Mouse (Mus musculus): Measurements from ENCODE around the gene Pcare. TPM values are rescaled to one million over a fixed set of nuclear protein-coding genes. Genes with fewer than 3 reads are reported as not detected.

Gene Pcare
- 0.04 TPM in 1 of 2 replicates, not detected in the other for polyA plus RNA-seq (2015; fragmentation: Nextera tagmentation; extraction: Ambion mirVana)

DNA sequence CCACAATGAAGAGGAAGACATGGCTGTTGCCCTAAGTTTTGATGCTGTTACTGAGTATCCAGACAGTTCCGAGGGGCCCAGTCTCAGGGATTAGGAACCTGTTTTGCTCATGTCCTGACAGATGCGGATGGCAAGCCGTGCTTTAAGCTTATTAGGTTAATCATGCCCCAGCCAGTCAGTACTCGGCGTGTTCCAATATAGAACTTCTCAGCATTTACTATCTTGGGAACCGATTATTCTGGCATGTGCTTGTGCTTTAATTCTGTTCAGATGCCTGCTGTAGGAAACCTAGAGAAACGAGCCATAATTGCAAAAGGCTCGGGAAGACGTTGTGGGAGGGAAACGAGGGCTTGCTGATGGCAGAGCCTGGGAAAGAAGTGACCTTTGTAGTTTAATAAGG lies at the start of gene Pcare:
Gene Pcare (minus strand): TSS at position 64 of the 400 bp plus-strand sequence.
- no peak for ATAC-seq (ENCODE audit: low FRiP score, low TSS enrichment)
- H3K27me3 ChIP-seq (ENCODE audit: insufficient read depth, low read length): no peaks in the 10 kb centered on the region
- H3K4me2 ChIP-seq (replicated peaks; ENCODE audit: low read depth, low read length): no peak within 1 kb of the TSS
- no peak within 1 kb of the TSS for H3K27ac ChIP-seq (ENCODE audit: low read length)
- H3K9me3 ChIP-seq (ENCODE audit: low read length): no peaks in the 10 kb centered on the region
- 64% methylated on average over 10 of the region's 10 CpGs for WGBS
- H3K9ac ChIP-seq (replicated peaks; ENCODE audit: low read length): no peak within 1 kb of the TSS
- H3K36me3 ChIP-seq (ENCODE audit: insufficient read depth, low read length): no peaks in the 10 kb centered on the region
- peaks cover 2% of the 10 kb centered on the region; the same call in 1 of the 2 replicates for H3K4me1 ChIP-seq (ENCODE audit: insufficient read depth, low read length)
- no peak within 1 kb of the TSS for H3K4me3 ChIP-seq (ENCODE audit: low read length)

DNA sequence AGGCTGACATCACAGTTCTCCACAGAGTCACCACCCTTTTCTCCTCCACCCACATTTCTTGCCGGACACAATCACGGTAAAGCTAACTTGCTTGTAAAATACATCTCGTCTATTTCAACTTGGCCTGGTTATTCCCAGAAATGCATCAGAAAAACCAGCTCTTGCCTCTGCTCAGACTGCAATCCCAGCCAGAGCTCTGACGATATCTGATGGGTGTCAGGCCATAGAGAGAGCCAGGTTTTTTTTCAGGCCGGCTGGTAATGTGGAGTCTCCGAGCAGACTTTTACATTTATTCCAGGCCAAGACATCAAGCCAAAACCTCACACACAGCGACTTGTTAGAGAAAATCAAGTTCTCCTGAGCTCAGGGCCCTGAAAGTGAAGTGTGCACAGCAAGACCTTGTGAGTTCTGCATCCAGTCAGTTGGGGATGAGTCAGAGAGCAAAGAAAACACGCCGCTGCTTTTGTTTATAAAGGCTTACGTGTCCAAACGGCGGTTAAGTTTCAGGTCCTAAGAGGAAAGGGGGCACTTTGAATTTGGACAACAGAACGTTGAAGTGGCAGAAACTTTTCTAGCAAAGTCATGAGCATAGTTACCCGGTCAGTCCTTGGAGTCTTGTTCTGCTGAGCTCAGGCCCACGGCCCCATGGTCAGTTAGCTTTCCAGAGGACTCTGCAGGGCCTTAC lies 43.0 kb upstream of the Pcare start:
- Histone ChIP-seq H3K4me3 (ENCODE audit: low read length) (no peak overlapping the region), H3K9me3 (ENCODE audit: low read length) (no peaks in the 10 kb centered on the region), H3K4me2 (replicated peaks; ENCODE audit: low read depth, low read length) (no peak overlapping the region), H3K27me3 (ENCODE audit: insufficient read depth, low read length) (no peaks in the 10 kb centered on the region), H3K27ac (ENCODE audit: low read length) (no peak overlapping the region), H3K9ac (replicated peaks; ENCODE audit: low read length) (no peak overlapping the region), H3K4me1 (ENCODE audit: insufficient read depth, low read length) (no peaks in the 10 kb centered on the region), H3K36me3 (ENCODE audit: insufficient read depth, low read length) (peaks cover 9% of the 10 kb centered on the region)
- no peak for ATAC-seq (ENCODE audit: low FRiP score, low TSS enrichment)
- 46% methylated on average over 15 of the region's 15 CpGs for WGBS

DNA sequence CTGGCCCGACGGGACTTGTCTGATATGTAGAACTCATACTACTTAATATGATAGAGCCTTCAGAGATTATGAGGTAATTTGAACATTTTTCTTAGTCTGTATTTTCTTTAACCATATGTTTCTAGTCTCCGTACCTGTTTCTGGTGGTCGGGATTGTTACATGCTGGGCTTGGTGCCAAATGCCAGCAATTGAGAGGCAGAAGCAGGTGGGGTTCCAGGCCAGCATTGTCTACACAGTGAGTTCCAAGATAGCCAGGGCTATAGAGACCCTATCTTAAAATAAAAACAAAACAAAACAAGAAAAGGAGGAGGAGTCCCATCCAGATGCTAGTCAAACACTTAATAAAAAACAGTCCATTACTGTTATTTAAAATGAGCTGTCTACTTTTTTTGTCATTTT lies 38.9 kb upstream of the Pcare start:
- peaks cover 13% of the 10 kb centered on the region for H3K36me3 ChIP-seq (ENCODE audit: insufficient read depth, low read length)
- H3K4me2 ChIP-seq (replicated peaks; ENCODE audit: low read depth, low read length): no peak overlapping the region
- no peak for ATAC-seq (ENCODE audit: low FRiP score, low TSS enrichment)
- WGBS: 81% methylated on average over 4 of the region's 4 CpGs
- no peak overlapping the region for H3K4me3 ChIP-seq (ENCODE audit: low read length)
- no peaks in the 10 kb centered on the region for H3K27me3 ChIP-seq (ENCODE audit: insufficient read depth, low read length)
- no peak overlapping the region for H3K27ac ChIP-seq (ENCODE audit: low read length)
- H3K9me3 ChIP-seq (ENCODE audit: low read length): no peaks in the 10 kb centered on the region
- no peaks in the 10 kb centered on the region for H3K4me1 ChIP-seq (ENCODE audit: insufficient read depth, low read length)
- H3K9ac ChIP-seq (replicated peaks; ENCODE audit: low read length): no peak overlapping the region

DNA sequence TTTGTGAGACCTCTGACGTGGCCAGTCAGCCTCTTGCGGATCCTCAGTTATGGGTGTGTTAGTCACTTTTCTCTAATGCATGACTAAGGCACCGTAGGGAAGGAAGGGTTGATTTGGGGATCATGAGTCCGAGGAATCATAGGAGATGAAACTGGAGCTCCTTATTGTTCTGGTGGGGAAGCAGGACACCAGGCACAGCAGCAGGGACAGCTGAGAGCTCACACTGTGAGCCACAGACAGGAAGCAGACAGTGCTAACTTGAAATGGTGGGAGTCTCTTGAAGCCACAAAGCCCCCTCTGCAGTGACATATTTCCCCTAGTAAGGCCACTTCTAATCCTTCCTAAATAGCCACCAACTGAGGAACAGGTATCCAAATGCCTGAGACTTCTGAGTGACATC lies 38.4 kb upstream of the Pcare start:
- Histone ChIP-seq H3K27ac (ENCODE audit: low read length) (no peak overlapping the region), H3K4me1 (ENCODE audit: insufficient read depth, low read length) (no peaks in the 10 kb centered on the region), H3K27me3 (ENCODE audit: insufficient read depth, low read length) (no peaks in the 10 kb centered on the region), H3K4me2 (replicated peaks; ENCODE audit: low read depth, low read length) (no peak overlapping the region), H3K9me3 (ENCODE audit: low read length) (no peaks in the 10 kb centered on the region), H3K36me3 (ENCODE audit: insufficient read depth, low read length) (peaks cover 13% of the 10 kb centered on the region), H3K9ac (replicated peaks; ENCODE audit: low read length) (no peak overlapping the region), H3K4me3 (ENCODE audit: low read length) (no peak overlapping the region)
- WGBS: 86% methylated on average over 4 of the region's 4 CpGs
- ATAC-seq (ENCODE audit: low FRiP score, low TSS enrichment): no peak

DNA sequence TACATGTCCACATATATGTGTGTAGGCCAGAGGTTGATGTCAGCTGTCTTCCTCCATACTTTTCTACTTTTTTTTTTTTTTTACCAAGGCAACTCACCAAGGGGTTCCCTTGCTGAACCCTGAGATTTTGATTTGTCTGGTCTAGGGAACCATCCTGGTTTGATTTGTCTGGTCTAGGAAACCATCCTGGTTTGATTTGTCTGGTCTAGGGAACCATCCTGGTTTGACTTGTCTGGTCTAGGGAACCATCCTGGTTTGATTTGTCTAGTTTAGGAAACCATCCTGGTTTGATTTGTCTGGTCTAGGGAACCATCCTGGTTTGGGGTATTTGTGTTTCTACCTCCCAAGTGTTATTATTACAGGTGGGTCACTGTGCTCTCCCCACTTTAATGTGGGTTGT lies 33.8 kb upstream of the Pcare start:
- Histone ChIP-seq H3K9me3 (ENCODE audit: low read length) (no peaks in the 10 kb centered on the region), H3K27ac (ENCODE audit: low read length) (no peak overlapping the region), H3K4me2 (replicated peaks; ENCODE audit: low read depth, low read length) (no peak overlapping the region), H3K9ac (replicated peaks; ENCODE audit: low read length) (no peak overlapping the region), H3K4me3 (ENCODE audit: low read length) (no peak overlapping the region), H3K4me1 (ENCODE audit: insufficient read depth, low read length) (no peaks in the 10 kb centered on the region), H3K27me3 (ENCODE audit: insufficient read depth, low read length) (0 out of 2 replicates have a peak, but pooled peaks cover 13% of the 10 kb centered on the region), H3K36me3 (ENCODE audit: insufficient read depth, low read length) (0 out of 2 replicates have a peak, but pooled peaks cover 9% of the 10 kb centered on the region)
- ATAC-seq (ENCODE audit: low FRiP score, low TSS enrichment): no peak

DNA sequence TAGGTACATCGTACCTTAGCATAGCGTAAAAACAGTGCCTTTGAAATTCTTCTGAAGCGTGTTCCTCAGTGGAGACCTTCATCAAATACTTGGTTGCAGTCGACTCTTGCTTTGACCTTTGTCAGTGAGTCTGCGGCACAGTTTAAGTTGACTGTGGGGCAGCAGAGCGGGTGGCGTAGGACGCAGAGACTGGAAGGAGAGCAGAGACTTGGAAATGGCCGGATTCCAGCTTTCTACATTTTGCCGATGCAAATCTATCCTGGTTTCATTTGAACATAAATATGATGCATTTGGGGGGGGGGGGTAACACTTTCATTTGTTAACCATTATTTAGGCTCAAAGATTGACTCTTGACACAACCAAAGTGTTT lies 30.7 kb upstream of the Pcare start:
- Histone ChIP-seq H3K4me1 (ENCODE audit: insufficient read depth, low read length) (no peaks in the 10 kb centered on the region), H3K4me3 (ENCODE audit: low read length) (peak overlapping the region; percentile 67), H3K4me2 (replicated peaks; ENCODE audit: low read depth, low read length) (peak overlapping the region; percentile 83), H3K9me3 (ENCODE audit: low read length) (peaks cover 4% of the 10 kb centered on the region), H3K27ac (ENCODE audit: low read length) (no peak overlapping the region), H3K9ac (replicated peaks; ENCODE audit: low read length) (peak overlapping the region; percentile 81), H3K36me3 (ENCODE audit: insufficient read depth, low read length) (0 out of 2 replicates have a peak, but pooled peaks cover 4% of the 10 kb centered on the region), H3K27me3 (ENCODE audit: insufficient read depth, low read length) (0 out of 2 replicates have a peak, but pooled peaks cover 19% of the 10 kb centered on the region)
- ATAC-seq (ENCODE audit: low FRiP score, low TSS enrichment): no peak
- WGBS: 7% methylated on average over 10 of the region's 10 CpGs

DNA sequence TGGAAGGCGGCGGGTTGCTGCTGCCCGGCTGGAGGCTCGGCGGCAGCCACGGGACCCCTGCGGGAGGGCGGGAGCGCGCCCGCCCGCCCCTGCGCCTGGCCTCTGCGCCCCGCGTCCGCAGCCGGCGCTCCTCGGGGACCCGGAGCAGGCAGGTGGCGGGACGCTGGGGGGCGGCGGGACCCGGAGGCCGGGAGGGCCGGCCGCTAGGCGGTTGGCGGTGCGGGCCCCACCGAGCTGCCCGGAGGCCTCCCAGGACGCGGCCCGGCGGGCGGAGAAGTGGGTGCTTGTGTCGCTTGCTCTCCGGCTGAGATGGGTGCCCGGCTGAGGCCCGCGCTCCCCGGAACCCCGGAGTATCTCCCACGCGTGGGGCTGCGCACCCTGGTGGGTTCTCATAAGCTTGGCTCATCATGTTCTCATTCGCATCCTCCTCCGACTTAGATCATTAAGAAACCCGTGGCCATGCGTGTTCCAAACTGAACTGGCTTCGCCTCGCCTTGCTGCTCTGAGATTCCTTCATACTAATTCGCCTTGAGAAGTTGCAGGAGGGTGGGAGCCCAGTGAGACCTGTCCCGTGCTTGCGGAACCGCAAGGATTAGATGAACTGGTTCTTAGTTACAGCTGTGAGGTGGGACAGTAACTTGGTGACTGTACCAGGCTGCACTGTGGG lies 30.1 kb upstream of the Pcare start:
- peak; percentile 72 for ATAC-seq (ENCODE audit: low FRiP score, low TSS enrichment)
- no peak overlapping the region for H3K27ac ChIP-seq (ENCODE audit: low read length)
- under 1% methylated on average over 44 of the region's 59 CpGs for WGBS
- H3K4me2 ChIP-seq (replicated peaks; ENCODE audit: low read depth, low read length): peak overlapping the region; percentile 83
- 0 out of 2 replicates have a peak, but pooled peaks cover 3% of the 10 kb centered on the region for H3K36me3 ChIP-seq (ENCODE audit: insufficient read depth, low read length)
- peaks cover 4% of the 10 kb centered on the region for H3K9me3 ChIP-seq (ENCODE audit: low read length)
- H3K27me3 ChIP-seq (ENCODE audit: insufficient read depth, low read length): 0 out of 2 replicates have a peak, but pooled peaks cover 19% of the 10 kb centered on the region
- peak overlapping the region; percentile 67 for H3K4me3 ChIP-seq (ENCODE audit: low read length)
- H3K9ac ChIP-seq (replicated peaks; ENCODE audit: low read length): peak overlapping the region; percentile 81
- no peaks in the 10 kb centered on the region for H3K4me1 ChIP-seq (ENCODE audit: insufficient read depth, low read length)

- Histone ChIP-seq H3K4me1 (ENCODE audit: insufficient read depth, low read length) (no peaks in the 10 kb centered on the region), H3K4me3 (ENCODE audit: low read length) (peak overlapping the region; percentile 67), H3K36me3 (ENCODE audit: insufficient read depth, low read length) (no peaks in the 10 kb centered on the region), H3K27me3 (ENCODE audit: insufficient read depth, low read length) (0 out of 2 replicates have a peak, but pooled peaks cover 19% of the 10 kb centered on the region), H3K4me2 (replicated peaks; ENCODE audit: low read depth, low read length) (peak overlapping the region; percentile 83), H3K27ac (ENCODE audit: low read length) (no peak overlapping the region), H3K9me3 (ENCODE audit: low read length) (peaks cover 4% of the 10 kb centered on the region), H3K9ac (replicated peaks; ENCODE audit: low read length) (peak overlapping the region; percentile 81)
- under 1% methylated on average over 23 of the region's 29 CpGs for WGBS
- ATAC-seq (ENCODE audit: low FRiP score, low TSS enrichment): peak; percentile 91
Observed at GRCm38 (mm10) chr17:71782242-71782698, 29.6 kb upstream of the Pcare start.

DNA sequence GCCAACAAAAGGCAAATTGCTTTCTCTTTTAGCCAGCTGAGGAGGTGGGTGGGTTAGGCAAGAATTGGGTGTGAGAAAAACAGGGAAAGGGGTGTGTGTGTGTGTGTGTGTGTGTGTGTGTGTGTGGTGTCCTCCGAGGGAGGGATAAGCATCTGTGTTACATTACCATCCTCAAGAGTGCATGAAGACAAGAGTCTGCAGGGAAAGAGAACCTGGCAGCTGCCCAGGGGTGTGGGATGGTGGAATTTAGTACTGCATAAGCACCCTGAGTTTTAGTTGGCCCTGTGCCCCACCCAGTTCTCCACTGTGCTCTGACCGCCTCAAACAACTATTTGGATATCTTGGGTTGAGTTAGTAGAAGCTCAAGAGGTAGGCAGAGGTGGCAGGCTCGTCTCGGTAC lies 28.3 kb upstream of the Pcare start:
- H3K36me3 ChIP-seq (ENCODE audit: insufficient read depth, low read length): no peaks in the 10 kb centered on the region
- H3K9ac ChIP-seq (replicated peaks; ENCODE audit: low read length): no peak overlapping the region
- H3K27ac ChIP-seq (ENCODE audit: low read length): no peak overlapping the region
- WGBS: 79% methylated on average over 4 of the region's 4 CpGs
- no peak for ATAC-seq (ENCODE audit: low FRiP score, low TSS enrichment)
- no peak overlapping the region for H3K4me3 ChIP-seq (ENCODE audit: low read length)
- H3K27me3 ChIP-seq (ENCODE audit: insufficient read depth, low read length): 0 out of 2 replicates have a peak, but pooled peaks cover 19% of the 10 kb centered on the region
- H3K4me2 ChIP-seq (replicated peaks; ENCODE audit: low read depth, low read length): no peak overlapping the region
- H3K4me1 ChIP-seq (ENCODE audit: insufficient read depth, low read length): no peaks in the 10 kb centered on the region
- H3K9me3 ChIP-seq (ENCODE audit: low read length): peaks cover 4% of the 10 kb centered on the region

DNA sequence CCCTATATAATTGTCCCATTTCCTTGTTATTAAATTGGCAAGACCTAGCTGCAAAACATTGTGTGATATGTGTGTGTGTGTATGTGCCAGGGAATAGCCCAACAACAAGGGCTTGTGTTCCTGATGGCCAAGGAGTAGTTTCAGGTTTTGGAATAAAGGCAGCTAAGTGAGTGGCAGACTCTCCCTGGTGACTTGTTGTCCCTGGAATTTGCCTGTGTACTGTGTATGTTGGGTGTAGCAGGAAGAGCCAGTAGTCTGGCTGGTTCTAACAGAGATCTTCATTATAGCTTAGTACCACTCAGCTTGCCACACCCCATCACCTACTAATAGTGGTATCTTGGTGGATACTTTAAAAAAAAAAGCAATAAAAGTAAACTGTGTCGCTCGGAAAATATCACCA lies 27.8 kb upstream of the Pcare start:
- Histone ChIP-seq H3K27me3 (ENCODE audit: insufficient read depth, low read length) (0 out of 2 replicates have a peak, but pooled peaks cover 19% of the 10 kb centered on the region), H3K27ac (ENCODE audit: low read length) (no peak overlapping the region), H3K9ac (replicated peaks; ENCODE audit: low read length) (no peak overlapping the region), H3K4me3 (ENCODE audit: low read length) (no peak overlapping the region), H3K4me2 (replicated peaks; ENCODE audit: low read depth, low read length) (no peak overlapping the region), H3K4me1 (ENCODE audit: insufficient read depth, low read length) (no peaks in the 10 kb centered on the region), H3K36me3 (ENCODE audit: insufficient read depth, low read length) (no peaks in the 10 kb centered on the region), H3K9me3 (ENCODE audit: low read length) (peaks cover 4% of the 10 kb centered on the region)
- 60% methylated on average over 2 of the region's 2 CpGs for WGBS
- ATAC-seq (ENCODE audit: low FRiP score, low TSS enrichment): no peak

Data from kidney, embryonic 16.5 days (tissue).